Mouse (Mus musculus) CH12.LX (cell line): ENCODE data around the gene Fabp2.

Experiments
- GABPA ChIP-seq: IDR thresholded peaks from 2 replicates; pipeline ENCODE4 v1.6.1; 2012; ENCODE audit warnings: low read depth, low read length, improper control_type of control experiment, inconsistent platforms; ENCODE audit not compliant: insufficient replicate concordance
- NELFE ChIP-seq: IDR thresholded peaks from 2 replicates; pipeline ENCODE4 v1.6.1; 2011; ENCODE audit warnings: low read depth, low read length, improper control_type of control experiment

DNA sequence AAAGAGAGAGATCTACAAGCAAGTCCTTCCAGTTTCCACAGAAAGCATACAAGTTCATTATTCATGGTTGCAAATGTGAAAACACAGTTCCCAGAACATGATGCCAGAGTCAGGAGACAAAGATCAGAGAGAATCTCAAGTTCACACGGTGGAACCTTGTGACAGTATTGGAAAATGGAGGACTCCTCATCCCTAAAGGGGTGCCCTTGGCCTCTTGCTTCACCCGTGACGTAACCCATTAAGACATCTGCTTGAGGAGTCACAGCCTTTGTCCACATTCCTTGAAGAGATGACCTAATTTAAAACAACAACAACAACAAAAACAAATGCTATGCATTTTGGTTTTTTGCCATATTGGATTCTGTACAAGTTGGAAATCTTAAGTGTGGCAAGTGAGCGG is 29.8 kb upstream of the Fabp2 start:
- TF ChIP-seq NELFE (no peak), GABPA (no peak)
